Mouse (Mus musculus): ENCODE data around the gene Hps1. TPM values are rescaled to one million over a fixed set of nuclear protein-coding genes. Genes with fewer than 3 reads are reported as not detected.

Gene Hps1
- polyA plus RNA-seq, 1 experiment, result 27.3 TPM

DNA sequence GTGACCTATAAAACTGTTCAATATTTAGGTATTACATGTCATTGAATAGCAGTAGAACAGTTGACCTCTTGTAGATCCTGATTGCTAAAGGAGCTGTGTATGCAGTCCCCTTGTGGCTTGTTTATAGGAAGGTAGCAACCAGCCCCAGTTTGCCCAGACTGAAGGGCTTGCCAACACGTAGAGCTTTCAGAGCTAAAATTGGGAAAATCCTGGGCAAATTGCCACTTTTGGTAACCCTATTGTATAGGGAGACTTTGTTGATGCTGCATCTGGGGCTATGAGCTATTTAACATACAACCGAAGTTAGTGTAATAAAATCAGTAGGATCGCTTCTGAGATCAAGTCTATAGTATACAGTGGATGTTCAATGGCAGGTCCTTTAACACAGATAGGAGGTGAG is 61.7 kb downstream of the Hps1 start:
- no peak overlapping the region for H3K4me3 ChIP-seq (ENCODE audit: low read depth, low read length)
- H3K27ac ChIP-seq (ENCODE audit: insufficient read depth, low read depth, low read length), result no peak overlapping the region
- TF ChIP-seq POLR2A (IDR thresholded peaks at IDR 0.05; ENCODE audit: low read depth, low read length), result no peak
- TF ChIP-seq CTCF (IDR thresholded peaks at IDR 0.05; ENCODE audit: extremely low read depth, insufficient read length, insufficient replicate concordance, low read depth, low read length), result no peak
- H3K36me3 ChIP-seq (ENCODE audit: control insufficient read depth, insufficient read depth, low read length), result no peaks in the 10 kb centered on the region
- H3K4me1 ChIP-seq (ENCODE audit: control insufficient read depth, insufficient read depth, insufficient read length, low read length), result peaks cover 3% of the 10 kb centered on the region; the same call in 1 of the 2 replicates
- WGBS, result 68% methylated on average over 3 of the region's 3 CpGs
- H3K27me3 ChIP-seq (ENCODE audit: control insufficient read depth, insufficient read depth, low read length), result no peaks in the 10 kb centered on the region

DNA sequence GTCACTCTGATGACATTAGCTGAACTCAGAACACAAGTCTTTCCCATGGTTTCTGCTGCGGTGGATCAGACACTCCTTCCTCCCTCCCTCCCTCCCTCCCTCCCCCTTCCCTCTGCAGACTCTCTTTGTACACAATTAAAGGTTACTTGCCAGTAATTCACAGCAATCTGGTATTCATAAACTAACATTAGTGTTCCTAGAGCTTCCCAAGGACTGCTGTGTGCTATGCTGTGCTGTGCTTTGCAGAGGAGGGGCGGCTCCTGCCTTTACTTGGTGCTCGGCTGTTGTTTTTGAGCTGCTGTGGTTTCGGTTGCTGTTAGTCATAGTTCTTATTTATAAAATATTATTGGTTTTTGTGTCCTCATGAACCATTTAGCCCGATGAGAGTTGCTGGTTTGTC is 62.1 kb downstream of the Hps1 start:
- Histone ChIP-seq H3K27me3 (ENCODE audit: control insufficient read depth, insufficient read depth, low read length) (no peaks in the 10 kb centered on the region), H3K27ac (ENCODE audit: insufficient read depth, low read depth, low read length) (no peak overlapping the region), H3K4me1 (ENCODE audit: control insufficient read depth, insufficient read depth, insufficient read length, low read length) (peaks cover 3% of the 10 kb centered on the region; the same call in 1 of the 2 replicates), H3K4me3 (ENCODE audit: low read depth, low read length) (no peak overlapping the region), H3K36me3 (ENCODE audit: control insufficient read depth, insufficient read depth, low read length) (no peaks in the 10 kb centered on the region)
- 49% methylated on average over 5 of the region's 5 CpGs for WGBS
- TF ChIP-seq CTCF (IDR thresholded peaks at IDR 0.05; ENCODE audit: extremely low read depth, insufficient read length, insufficient replicate concordance, low read depth, low read length), result no peak
- TF ChIP-seq POLR2A (IDR thresholded peaks at IDR 0.05; ENCODE audit: low read depth, low read length), result no peak

DNA sequence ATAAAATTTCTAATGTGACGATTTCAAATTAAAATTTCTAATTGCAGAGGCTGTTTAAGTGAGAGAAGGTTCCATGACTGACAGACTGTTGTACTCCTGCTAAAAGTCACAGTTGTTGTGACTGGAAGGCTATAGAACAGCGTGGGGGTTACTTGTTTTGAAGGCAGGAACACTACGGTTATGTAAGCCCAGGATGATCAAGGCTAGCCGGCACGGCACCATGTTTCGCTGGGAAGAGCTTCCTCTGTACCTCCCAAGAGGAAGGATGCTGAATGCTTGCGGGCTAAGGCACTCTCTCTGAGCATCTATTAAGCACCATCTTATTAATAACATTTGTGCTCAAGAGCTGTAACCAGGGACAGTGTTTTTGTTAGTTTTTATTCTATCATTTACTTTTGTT is 63.3 kb downstream of the Hps1 start:
- Histone ChIP-seq H3K27me3 (ENCODE audit: control insufficient read depth, insufficient read depth, low read length) (no peaks in the 10 kb centered on the region), H3K36me3 (ENCODE audit: control insufficient read depth, insufficient read depth, low read length) (no peaks in the 10 kb centered on the region), H3K4me3 (ENCODE audit: low read depth, low read length) (no peak overlapping the region), H3K27ac (ENCODE audit: insufficient read depth, low read depth, low read length) (no peak overlapping the region), H3K4me1 (ENCODE audit: control insufficient read depth, insufficient read depth, insufficient read length, low read length) (no peaks in the 10 kb centered on the region)
- WGBS, result 80% methylated on average over 7 of the region's 7 CpGs
- TF ChIP-seq POLR2A (IDR thresholded peaks at IDR 0.05; ENCODE audit: low read depth, low read length) (no peak), CTCF (IDR thresholded peaks at IDR 0.05; ENCODE audit: extremely low read depth, insufficient read length, insufficient replicate concordance, low read depth, low read length) (no peak)

DNA sequence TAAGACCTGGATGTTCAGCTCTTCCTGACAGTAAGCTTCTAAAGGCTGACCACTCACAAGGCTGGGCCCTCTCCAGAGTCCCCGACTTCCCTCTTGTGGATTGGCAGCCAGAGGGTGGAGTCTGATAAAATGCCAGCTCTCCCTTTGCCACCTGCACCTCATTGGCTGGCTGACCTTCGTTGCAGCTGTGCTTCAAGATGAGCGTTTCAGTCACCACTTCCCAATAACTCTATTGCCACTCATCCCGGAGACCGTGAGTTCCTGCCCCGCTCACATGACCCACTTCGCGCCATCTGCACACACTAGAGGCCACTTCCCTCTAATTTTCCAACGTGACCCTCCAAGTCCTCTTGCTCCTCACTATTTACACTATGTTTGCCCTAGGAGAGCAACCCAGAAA is 66.0 kb downstream of the Hps1 start:
- Histone ChIP-seq H3K4me3 (ENCODE audit: low read depth, low read length) (no peak overlapping the region), H3K27ac (ENCODE audit: insufficient read depth, low read depth, low read length) (no peak overlapping the region), H3K36me3 (ENCODE audit: control insufficient read depth, insufficient read depth, low read length) (no peaks in the 10 kb centered on the region), H3K27me3 (ENCODE audit: control insufficient read depth, insufficient read depth, low read length) (no peaks in the 10 kb centered on the region), H3K4me1 (ENCODE audit: control insufficient read depth, insufficient read depth, insufficient read length, low read length) (no peaks in the 10 kb centered on the region)
- WGBS, result 46% methylated on average over 9 of the region's 9 CpGs
- no peak for TF ChIP-seq POLR2A (IDR thresholded peaks at IDR 0.05; ENCODE audit: low read depth, low read length)

Other genes starting within 250 kb of the Hps1 start
- gene Loxl4, start 167.2 kb downstream of the Hps1 start, polyA plus RNA-seq (2012; rRNA removed), result 1.1 and 1.7 TPM in 2 replicates
- 3.0 and 23.0 TPM in 2 replicates for gene Pyroxd2, start 27.2 kb downstream of the Hps1 start, polyA plus RNA-seq (2012; rRNA removed)

Data from small intestine, adult 2 months (tissue).